Mouse (Mus musculus): Measurements from ENCODE around the gene B3gnt2.

Gene B3gnt2

DNA sequence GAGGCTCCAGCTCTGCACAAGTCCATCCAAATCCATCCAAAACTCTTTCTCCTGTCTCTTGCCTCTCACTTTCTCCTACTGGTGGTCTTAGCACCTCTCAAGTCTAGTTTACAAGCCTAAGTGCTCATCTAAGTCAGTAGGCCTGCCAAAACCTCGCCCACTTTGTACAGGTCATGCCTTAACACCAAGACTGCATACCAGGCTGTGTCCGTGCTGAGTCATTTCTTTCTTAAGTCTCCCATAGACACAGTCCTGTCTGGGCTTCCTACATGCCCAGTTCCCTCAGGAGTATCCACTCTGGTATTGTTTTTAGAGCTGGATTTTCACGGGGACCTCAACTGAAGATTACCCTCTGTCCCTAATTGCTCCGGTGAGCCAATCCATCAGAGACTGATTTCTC, 127.9 kb downstream of the B3gnt2 start:
- DNase-seq (ENCODE audit: low spot score): no peak

DNA sequence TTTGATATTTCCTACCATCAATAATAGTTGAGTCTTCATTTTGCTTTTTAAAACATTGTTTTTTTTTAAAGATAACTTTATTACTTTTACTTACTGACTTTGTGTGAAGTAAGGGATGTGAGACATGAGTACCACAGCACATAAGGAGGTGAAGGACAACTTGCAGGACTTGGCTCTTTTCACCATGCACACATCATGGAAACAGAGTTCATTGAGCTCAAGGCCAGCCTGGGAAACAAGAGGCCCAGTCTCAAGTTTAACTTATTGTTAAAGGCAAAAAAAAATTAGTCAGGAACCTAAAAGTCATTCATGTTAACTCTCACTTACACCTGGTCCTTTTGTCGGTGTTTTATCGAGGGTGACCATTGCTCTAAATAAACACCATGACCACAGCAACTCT, 137.7 kb downstream of the B3gnt2 start:
- DNase-seq (ENCODE audit: low spot score): no peak

DNA sequence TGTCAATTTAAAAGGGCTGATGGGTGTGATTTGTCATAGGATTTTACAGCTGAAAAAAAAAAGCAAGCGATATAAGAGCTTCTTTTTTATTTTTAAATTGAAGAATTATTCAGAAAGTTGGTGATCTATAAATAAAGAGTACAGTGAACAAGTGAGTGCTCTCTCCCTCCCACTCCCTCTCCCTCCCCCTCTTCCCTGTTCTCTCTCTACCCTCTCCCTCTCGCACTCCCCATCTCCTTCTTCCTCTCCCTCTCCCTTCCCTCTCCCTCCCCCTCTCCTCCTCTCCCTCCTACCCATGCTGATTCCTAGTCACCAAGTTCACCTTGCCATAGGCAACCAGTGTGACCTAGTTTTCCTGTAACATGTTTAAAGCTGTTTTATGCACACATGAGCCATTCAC, 140.7 kb downstream of the B3gnt2 start:
- no peak for DNase-seq (ENCODE audit: low spot score)

DNA sequence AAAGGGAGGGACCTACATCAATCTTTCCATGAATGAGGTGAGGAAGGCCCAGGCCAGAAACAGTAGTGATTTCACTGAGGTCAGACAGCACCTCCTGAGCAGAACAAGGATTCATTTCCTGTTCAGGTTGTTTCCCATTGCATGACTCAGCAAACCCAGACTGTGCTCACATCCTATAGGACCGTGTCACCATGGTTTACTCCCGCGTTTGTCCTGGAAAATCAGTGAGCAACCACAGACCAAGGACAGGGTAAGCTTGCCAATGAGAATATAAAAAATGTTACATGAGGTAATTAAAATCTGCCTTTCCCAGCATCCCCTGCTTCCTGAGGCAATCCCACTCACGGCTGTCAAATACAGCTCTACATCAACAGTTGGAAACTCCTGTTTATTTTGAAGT, 141.2 kb downstream of the B3gnt2 start:
- no peak for DNase-seq (ENCODE audit: low spot score)

DNA sequence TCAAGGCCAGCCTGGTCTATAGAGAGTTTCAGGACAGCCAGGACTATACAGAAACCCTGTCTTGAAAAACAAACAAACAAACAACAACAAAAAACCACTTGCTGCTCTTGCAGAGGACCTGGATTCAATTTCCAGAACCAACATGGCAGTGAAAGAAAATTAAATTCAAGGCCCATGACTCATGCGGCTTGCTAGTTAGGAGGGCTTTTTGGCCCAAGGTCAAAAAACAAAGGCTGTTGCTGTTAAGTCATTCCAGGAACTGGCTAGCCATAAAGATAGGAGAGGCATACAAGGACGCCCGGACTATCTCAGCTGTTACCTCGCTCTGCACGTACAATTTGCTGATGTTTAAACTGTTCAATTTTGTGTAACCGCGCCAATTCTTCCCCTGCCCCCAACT, 142.7 kb downstream of the B3gnt2 start:
- DNase-seq (ENCODE audit: low spot score): no peak

DNA sequence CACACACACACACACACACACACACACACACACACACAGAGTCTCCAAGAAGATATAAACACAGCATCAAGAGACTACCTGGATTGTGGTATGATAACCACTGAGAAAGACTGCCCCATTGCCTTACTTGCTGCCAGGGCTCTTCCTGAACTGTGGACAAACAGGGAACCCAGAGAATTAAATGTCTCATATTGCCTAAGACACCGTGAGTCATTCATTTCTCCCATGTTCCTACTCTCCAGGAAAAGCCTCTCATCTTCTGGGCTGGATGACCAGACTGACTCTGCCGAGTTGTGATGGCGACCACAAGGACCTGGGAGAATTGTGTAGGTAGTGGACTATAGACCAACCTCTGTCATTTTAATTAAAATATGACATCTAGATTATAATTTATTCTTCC, 149.4 kb downstream of the B3gnt2 start:
- no peak for DNase-seq (ENCODE audit: low spot score)

DNA sequence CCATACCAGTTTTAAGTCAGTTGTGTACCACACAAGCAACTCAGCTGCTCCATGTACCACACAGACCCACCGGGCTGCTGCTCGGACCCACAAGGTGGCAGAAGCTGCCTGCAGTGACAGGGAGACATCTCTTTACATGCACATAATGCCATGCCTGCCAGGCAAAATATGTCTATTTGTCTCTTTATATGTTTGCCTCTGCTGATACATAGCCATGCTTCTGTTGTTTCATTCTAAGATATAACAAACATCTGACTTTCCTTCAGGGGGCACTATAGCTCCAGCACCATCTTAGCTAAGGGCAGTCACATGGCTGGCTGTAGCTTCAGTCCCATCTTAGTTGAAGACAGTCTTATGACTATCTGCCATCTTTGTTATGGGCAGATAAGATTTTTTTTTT, 150.2 kb downstream of the B3gnt2 start:
- DNase-seq (ENCODE audit: low spot score): no peak
